Mouse (Mus musculus): ENCODE results near the gene Tra2b.

- no peak for TF ChIP-seq CTCF (IDR thresholded peaks at IDR 0.05; ENCODE audit: extremely low read depth, insufficient read depth, low read length)
- TF ChIP-seq POLR2A (IDR thresholded peaks at IDR 0.05; ENCODE audit: extremely low read depth, insufficient read depth, low read length): no peak
Measured at GRCm38 (mm10) chr16:22276536-22276935, 10.7 kb upstream of the Tra2b start.

Data from cortical plate, adult 2 months (tissue).